In the genomic region with DNA sequence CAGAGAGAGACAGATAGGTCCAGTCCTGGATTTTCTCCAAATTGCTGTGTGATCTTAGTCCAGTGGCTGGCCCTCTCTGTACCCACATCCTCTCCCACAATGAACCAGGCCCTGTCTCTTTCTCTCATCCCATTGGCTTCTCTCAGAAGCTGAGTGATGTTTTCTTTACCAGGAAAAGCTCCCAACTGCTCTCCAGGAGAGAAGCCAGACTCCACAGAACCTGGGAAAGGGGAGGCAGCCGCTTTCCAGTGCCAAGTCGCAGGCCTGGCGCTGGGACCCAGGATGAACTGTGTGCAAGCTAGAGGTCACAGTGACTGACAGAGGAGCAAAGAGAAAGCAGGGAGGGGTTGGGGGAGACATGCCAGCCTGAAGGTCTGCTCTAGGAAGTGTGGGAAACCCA, we compare ENCODE assay signal across 9 mouse cellular contexts. TPM values are rescaled to one million over a fixed set of nuclear protein-coding genes. Genes with fewer than 3 reads are reported as not detected.
A peak's percentile ranks its signal among the peaks of the same experiment; 100 is the strongest.
DNase-seq lines count a peak whose midpoint lies in the region; ATAC-seq and TF ChIP-seq lines count a peak whose summit lies in the region.
"Had no signal": no experiment of that assay in that cellular context is flagged by ENCODE, and none has a peak within 500 bp of the region (broad histone marks: within the 10 kb centered on the region; RNA-seq: fewer than 3 reads in every experiment).

No protein-coding gene starts in this region.

- ATAC-seq in heart, embryonic 13.5 days (ENCODE audit: extremely low read depth, insufficient number of reproducible peaks, low FRiP score, low TSS enrichment): no peak
- no peak for ATAC-seq in heart, embryonic 11.5 days (replicated peaks; ENCODE audit: insufficient number of reproducible peaks, low FRiP score, low TSS enrichment)
- no peak for ATAC-seq in hindbrain, embryonic 15.5 days (ENCODE audit: low FRiP score, low read depth)
- ATAC-seq in megakaryocyte progenitor cell, adult 5-6 weeks (replicated peaks; ENCODE audit: poor library complexity): no peak

- no peak for DNase-seq in layer of hippocampus, adult 2 months (ENCODE audit: low spot score in 2 of 2)
- no peak for DNase-seq in layer of hippocampus, adult 8-10 months (ENCODE audit: low spot score in 2 of 2)
- DNase-seq in cerebellum, adult 9-11 months: no peak

- no peak overlapping the region for H3K9ac ChIP-seq in heart, embryonic 13.5 days
- H3K9ac ChIP-seq in heart, embryonic 11.5 days (ENCODE audit: low read depth, low read length): no peak overlapping the region
- H3K9ac ChIP-seq in hindbrain, embryonic 15.5 days: no peak overlapping the region

- WGBS in heart, embryonic 13.5 days: 70% methylated on average over 3 of the region's 3 CpGs
- 75% methylated on average over 3 of the region's 3 CpGs for WGBS in heart, embryonic 11.5 days (ENCODE audit: insufficient replicate concordance)
- 61% methylated on average over 3 of the region's 3 CpGs for WGBS in hindbrain, embryonic 15.5 days

- H3K4me2 ChIP-seq in heart, embryonic 13.5 days: no peak overlapping the region
- H3K4me2 ChIP-seq in heart, embryonic 11.5 days: no peak overlapping the region
- no peak overlapping the region for H3K4me2 ChIP-seq in hindbrain, embryonic 15.5 days
- H3K4me2 ChIP-seq: liver, embryonic 11.5 days had no signal

- H3ac ChIP-seq in C2C12 (ENCODE audit: control insufficient read depth, insufficient read length, low read depth): peak overlapping the region; percentile 22

- no peak for TF ChIP-seq CTCF in layer of hippocampus, adult 2 months (conservative IDR thresholded peaks at IDR 0.05)
- no peak for TF ChIP-seq CTCF in C2C12 (IDR thresholded peaks at IDR 0.05; ENCODE audit: control insufficient read depth, insufficient read depth, insufficient read length)

- no peaks in the 10 kb centered on the region for H3K79me3 ChIP-seq in C2C12 (ENCODE audit: low read depth)

- peaks cover 63% of the 10 kb centered on the region for H3K27me3 ChIP-seq in heart, embryonic 13.5 days (replicated peaks)
- H3K27me3 ChIP-seq in heart, embryonic 11.5 days (ENCODE audit: control insufficient read depth, insufficient read depth, low read length): peaks cover 10% of the 10 kb centered on the region
- peaks cover 29% of the 10 kb centered on the region for H3K27me3 ChIP-seq in C2C12 (ENCODE audit: control insufficient read depth, insufficient read depth, insufficient read length)
- peaks cover 4% of the 10 kb centered on the region; the same call in 1 of the 2 replicates for H3K27me3 ChIP-seq in hindbrain, embryonic 15.5 days

- H3K4me1 ChIP-seq in heart, embryonic 13.5 days: peaks cover 16% of the 10 kb centered on the region
- peaks cover 4% of the 10 kb centered on the region; the same call in 1 of the 2 replicates for H3K4me1 ChIP-seq in heart, embryonic 11.5 days (ENCODE audit: control insufficient read depth, insufficient read depth, low read length)
- peaks cover 20% of the 10 kb centered on the region for H3K4me1 ChIP-seq in hindbrain, embryonic 15.5 days (replicated peaks)

- H3K4me3 ChIP-seq in heart, embryonic 13.5 days: no peak overlapping the region
- H3K4me3 ChIP-seq in heart, embryonic 11.5 days (ENCODE audit: low read depth, low read length): no peak overlapping the region
- H3K4me3 ChIP-seq in layer of hippocampus, adult 2 months: no peak overlapping the region
- H3K4me3 ChIP-seq in C2C12 (ENCODE audit: insufficient read depth, poor library complexity, severe bottlenecking): no peak overlapping the region
- H3K4me3 ChIP-seq in hindbrain, embryonic 15.5 days: no peak overlapping the region

- H3K36me3 ChIP-seq in heart, embryonic 13.5 days: no peaks in the 10 kb centered on the region
- no peaks in the 10 kb centered on the region for H3K36me3 ChIP-seq in heart, embryonic 11.5 days (ENCODE audit: control insufficient read depth, insufficient read depth, low read length)
- H3K36me3 ChIP-seq in C2C12 (ENCODE audit: control insufficient read depth, insufficient read depth): no peaks in the 10 kb centered on the region
- no peaks in the 10 kb centered on the region for H3K36me3 ChIP-seq in hindbrain, embryonic 15.5 days

- H3K79me2 ChIP-seq in C2C12 (ENCODE audit: control insufficient read depth, insufficient read depth): no peaks in the 10 kb centered on the region

- no peaks in the 10 kb centered on the region for H3K9me3 ChIP-seq in heart, embryonic 13.5 days
- H3K9me3 ChIP-seq in heart, embryonic 11.5 days (replicated peaks; ENCODE audit: control insufficient read depth, low read length): no peaks in the 10 kb centered on the region
- no peaks in the 10 kb centered on the region for H3K9me3 ChIP-seq in hindbrain, embryonic 15.5 days

- H3K27ac ChIP-seq in heart, embryonic 13.5 days (replicated peaks): peak overlapping the region; percentile 54
- no peak overlapping the region for H3K27ac ChIP-seq in heart, embryonic 11.5 days (ENCODE audit: low read depth, low read length)
- peak overlapping the region; percentile 46 for H3K27ac ChIP-seq in layer of hippocampus, adult 2 months
- peak overlapping the region; percentile 64 for H3K27ac ChIP-seq in hindbrain, embryonic 15.5 days (replicated peaks)

TF ChIP-seq in C2C12, 6 proteins besides CTCF, POLR2A, EP300 and RAD21:
- TF ChIP-seq MYOD1 (IDR thresholded peaks at IDR 0.05; ENCODE audit: control insufficient read depth, insufficient read length, low read depth): no peak
- TF ChIP-seq USF1 (IDR thresholded peaks at IDR 0.05; ENCODE audit: low read depth): no peak
- TF ChIP-seq FOSL1 (IDR thresholded peaks at IDR 0.05; ENCODE audit: insufficient read depth, low read length, poor library complexity, severe bottlenecking): no peak
- TF ChIP-seq MAX (IDR thresholded peaks at IDR 0.05): no peak
- TF ChIP-seq MYOG (IDR thresholded peaks at IDR 0.05; ENCODE audit: control insufficient read depth, extremely low read depth, insufficient read length): no peak
- no peak for TF ChIP-seq CEBPB (IDR thresholded peaks at IDR 0.05; ENCODE audit: low read depth)

RNA-seq across cellular contexts. Expression of a gene that starts 28.1 kb away (rescaled TPM):
- polyA plus RNA-seq in heart, embryonic 13.5 days (2015; fragmentation: Nextera tagmentation; extraction: Ambion mirVana): 5.0 and 5.2 TPM in 2 replicates
- polyA plus RNA-seq in heart, embryonic 11.5 days (2014; fragmentation: Nextera tagmentation; extraction: Ambion mirVana): 1.3 and 2.0 TPM in 2 replicates
- 10 to 100 TPM; 24.7 to 25.2 TPM for total RNA-seq in layer of hippocampus, adult 2 months (2021)
- 10 to 100 TPM; 21.5 to 50.0 (median 36.0) TPM for total RNA-seq in layer of hippocampus, adult 8-10 months (2022)
- polyA plus RNA-seq in C2C12 (2012; fragmentation: generic; extraction: Trizol): 0.21 TPM
- 6.7 and 7.0 TPM in 2 replicates for polyA plus RNA-seq in hindbrain, embryonic 15.5 days (2015; fragmentation: Nextera tagmentation; extraction: Ambion mirVana)
- 34.6 and 45.8 TPM in 2 replicates for total RNA-seq in megakaryocyte progenitor cell, adult 5-6 weeks (2015)
- 74.9 and 87.2 TPM in 2 replicates for total RNA-seq in megakaryocyte progenitor cell, adult 5-6 weeks (2017)

RNA-seq across cellular contexts. Expression of a gene that starts 52.4 kb away (rescaled TPM):
- 7.6 and 8.9 TPM in 2 replicates for polyA plus RNA-seq in heart, embryonic 13.5 days (2015; fragmentation: Nextera tagmentation; extraction: Ambion mirVana)
- 3.4 and 9.2 TPM in 2 replicates for polyA plus RNA-seq in heart, embryonic 11.5 days (2014; fragmentation: Nextera tagmentation; extraction: Ambion mirVana)
- total RNA-seq in layer of hippocampus, adult 2 months (2021): 1 to 10 TPM; 2.2 to 3.7 TPM
- 10 to 100 TPM in 1 of 4 experiments, 1 to 10 TPM in 3; 1.5 to 21.5 (median 4.6) TPM for total RNA-seq in layer of hippocampus, adult 8-10 months (2022)
- not detected for polyA plus RNA-seq in C2C12 (2012; fragmentation: generic; extraction: Trizol)
- 5.4 and 5.6 TPM in 2 replicates for polyA plus RNA-seq in hindbrain, embryonic 15.5 days (2015; fragmentation: Nextera tagmentation; extraction: Ambion mirVana)
- total RNA-seq in megakaryocyte progenitor cell, adult 5-6 weeks (2015): 402 and 432 TPM in 2 replicates
- total RNA-seq in megakaryocyte progenitor cell, adult 5-6 weeks (2017): 164 and 243 TPM in 2 replicates
